12 mouse cellular contexts compared by ENCODE assay signal in genomic region chr6:99207226-99207885, GRCm38 (mm10).
DNase-seq lines count a peak whose midpoint lies in the region; ATAC-seq and TF ChIP-seq lines count a peak whose summit lies in the region.
"Had no signal": no experiment of that assay in that cellular context is flagged by ENCODE, and none has a peak within 500 bp of the region (broad histone marks: within the 10 kb centered on the region; RNA-seq: fewer than 3 reads in every experiment).

No protein-coding gene starts in this region.

- H3K36me3 ChIP-seq in liver, embryonic 11.5 days (ENCODE audit: control insufficient read depth, insufficient read depth, low read length), result no peaks in the 10 kb centered on the region
- no peaks in the 10 kb centered on the region for H3K36me3 ChIP-seq in liver, embryonic 12.5 days
- no peaks in the 10 kb centered on the region for H3K36me3 ChIP-seq in liver, postnatal 0 days (replicated peaks; ENCODE audit: insufficient read depth, low read length)
- H3K36me3 ChIP-seq: limb, embryonic 15.5 days had no signal

- peaks cover 38% of the 10 kb centered on the region for H3K4me1 ChIP-seq in liver, embryonic 11.5 days (replicated peaks; ENCODE audit: control insufficient read depth, insufficient read depth, low read length)
- H3K4me1 ChIP-seq in liver, embryonic 12.5 days, result peaks cover 44% of the 10 kb centered on the region
- H3K4me1 ChIP-seq in liver, postnatal 0 days (ENCODE audit: insufficient read depth), result peaks cover 46% of the 10 kb centered on the region

- H3K4me2 ChIP-seq in liver, embryonic 11.5 days, result no peak overlapping the region
- H3K4me2 ChIP-seq in liver, embryonic 12.5 days, result no peak overlapping the region
- no peak overlapping the region for H3K4me2 ChIP-seq in liver, postnatal 0 days (ENCODE audit: low read depth, low read length)
- H3K4me2 ChIP-seq: limb, embryonic 15.5 days had no signal

- ATAC-seq in liver, embryonic 11.5 days (replicated peaks; ENCODE audit: low FRiP score), result no peak
- no peak for ATAC-seq in liver, embryonic 12.5 days
- ATAC-seq in liver, postnatal 0 days, result no peak

- no peak for TF ChIP-seq EP300 in liver, postnatal 0 days (IDR thresholded peaks at IDR 0.05; ENCODE audit: low read depth)

- H3K4me3 ChIP-seq in liver, embryonic 11.5 days (ENCODE audit: low read depth, low read length), result no peak overlapping the region
- no peak overlapping the region for H3K4me3 ChIP-seq in liver, embryonic 12.5 days
- no peak overlapping the region for H3K4me3 ChIP-seq in liver, postnatal 0 days (ENCODE audit: low read depth, low read length)
- H3K4me3 ChIP-seq: limb, embryonic 15.5 days had no signal

- no peaks in the 10 kb centered on the region for H3K27me3 ChIP-seq in liver, embryonic 11.5 days (replicated peaks; ENCODE audit: control insufficient read depth, insufficient read depth, low read length)
- H3K27me3 ChIP-seq in liver, embryonic 12.5 days (replicated peaks), result 0 out of 2 replicates have a peak, but pooled peaks cover 5% of the 10 kb centered on the region
- H3K27me3 ChIP-seq in liver, postnatal 0 days (ENCODE audit: insufficient read depth, low read length), result no peaks in the 10 kb centered on the region
- H3K27me3 ChIP-seq: limb, embryonic 15.5 days had no signal

- peak; percentile 87 for DNase-seq in heart, adult 11 months
- DNase-seq in heart, adult 9 months (ENCODE audit: low spot score in 2 of 2), result no peak
- DNase-seq in liver, embryonic 11.5 days (ENCODE audit: low spot score), result no peak
- DNase-seq in embryo, embryonic 10.5 days (ENCODE audit: low spot score), result peak; percentile 66
- no peak for DNase-seq in liver, postnatal 0 days
- no peak for DNase-seq in right cerebral cortex, postnatal 14 days
- DNase-seq in B cell, adult 2 months, result no peak
- DNase-seq: adrenal gland, adult 2 months; cerebellum, adult 11-12 months; kidney, postnatal 10 days had no signal

- 48% methylated on average over 6 of the region's 6 CpGs for WGBS in liver, embryonic 11.5 days
- WGBS in liver, embryonic 12.5 days (ENCODE audit: insufficient replicate concordance), result 48% methylated on average over 6 of the region's 6 CpGs
- 59% methylated on average over 6 of the region's 6 CpGs for WGBS in liver, postnatal 0 days (ENCODE audit: insufficient replicate concordance)

- H3K9ac ChIP-seq in liver, embryonic 11.5 days (ENCODE audit: low read depth, low read length), result no peak overlapping the region
- H3K9ac ChIP-seq in liver, embryonic 12.5 days, result no peak overlapping the region
- peak overlapping the region; percentile 11; the same call in 1 of the 2 replicates for H3K9ac ChIP-seq in liver, postnatal 0 days (replicated peaks)
- H3K9ac ChIP-seq: limb, embryonic 15.5 days had no signal

- no peaks in the 10 kb centered on the region for H3K9me3 ChIP-seq in liver, embryonic 11.5 days (ENCODE audit: control insufficient read depth, low read length)
- H3K9me3 ChIP-seq in liver, embryonic 12.5 days (replicated peaks), result no peaks in the 10 kb centered on the region
- no peaks in the 10 kb centered on the region for H3K9me3 ChIP-seq in liver, postnatal 0 days (ENCODE audit: low read length)
- H3K9me3 ChIP-seq: limb, embryonic 15.5 days had no signal

- TF ChIP-seq CTCF in liver, postnatal 0 days (IDR thresholded peaks at IDR 0.05; ENCODE audit: low read depth), result no peak

- H3K27ac ChIP-seq in liver, embryonic 11.5 days (ENCODE audit: low read depth, low read length), result peak overlapping the region; percentile 38; the same call in 1 of the 2 replicates
- H3K27ac ChIP-seq in liver, embryonic 12.5 days, result no peak overlapping the region
- peak overlapping the region; percentile 51; the same call in 1 of the 2 replicates for H3K27ac ChIP-seq in liver, postnatal 0 days (ENCODE audit: low read depth)
- H3K27ac ChIP-seq: limb, embryonic 15.5 days had no signal

Comparison
In these comparisons a context has a peak if more than half of its experiments do, and no peak if none do; other contexts are left out.
1. DNase-seq: peak in heart, adult 11 months (single experiment) and embryo, embryonic 10.5 days (single experiment); none in heart, adult 9 months (0 of 2), liver, embryonic 11.5 days (single experiment), liver, postnatal 0 days (single experiment), right cerebral cortex, postnatal 14 days (single experiment) and B cell, adult 2 months (0 of 2).